Mouse (Mus musculus): ENCODE measurements around the gene Kcnj10. TPM values are rescaled to one million over a fixed set of nuclear protein-coding genes. Genes with fewer than 3 reads are reported as not detected.

The Kcnj10 gene
- polyA plus RNA-seq, 1 experiment from 2014 or later: 2.1 TPM

- H3K36me3 ChIP-seq (ENCODE audit: control insufficient read depth, insufficient read depth): no peaks in the 10 kb centered on the region
- no peaks in the 10 kb centered on the region for H3K9me3 ChIP-seq (ENCODE audit: control insufficient read depth, low read length)
- H3K27me3 ChIP-seq (replicated peaks; ENCODE audit: control insufficient read depth, insufficient read depth, low read length): no peaks in the 10 kb centered on the region
- no peak overlapping the region for H3K4me2 ChIP-seq (ENCODE audit: low read length)
- no peak overlapping the region for H3K4me3 ChIP-seq (replicated peaks; ENCODE audit: low read length)
- H3K9ac ChIP-seq (replicated peaks; ENCODE audit: low read depth, low read length): no peak overlapping the region
- WGBS: 7% methylated on average over 6 of the region's 6 CpGs
- peak; percentile 41; the same call in 1 of the 2 replicates for ATAC-seq
- no peaks in the 10 kb centered on the region for H3K4me1 ChIP-seq (replicated peaks; ENCODE audit: control insufficient read depth, insufficient read depth, low read length)
- no peak overlapping the region for H3K27ac ChIP-seq (ENCODE audit: low read length)
Measured at GRCm38 (mm10) chr1:172408996-172409395, 68.0 kb downstream of the Kcnj10 start.

- no peak for ATAC-seq
- Histone ChIP-seq H3K4me1 (replicated peaks; ENCODE audit: control insufficient read depth, insufficient read depth, low read length) (no peaks in the 10 kb centered on the region), H3K4me2 (ENCODE audit: low read length) (no peak overlapping the region), H3K9ac (replicated peaks; ENCODE audit: low read depth, low read length) (no peak overlapping the region), H3K27ac (ENCODE audit: low read length) (no peak overlapping the region), H3K9me3 (ENCODE audit: control insufficient read depth, low read length) (no peaks in the 10 kb centered on the region), H3K36me3 (ENCODE audit: control insufficient read depth, insufficient read depth) (no peaks in the 10 kb centered on the region), H3K27me3 (replicated peaks; ENCODE audit: control insufficient read depth, insufficient read depth, low read length) (no peaks in the 10 kb centered on the region), H3K4me3 (replicated peaks; ENCODE audit: low read length) (no peak overlapping the region)
- 7% methylated on average over 5 of the region's 5 CpGs for WGBS
Measured at GRCm38 (mm10) chr1:172409431-172409830, 68.4 kb downstream of the Kcnj10 start.

- H3K36me3 ChIP-seq (ENCODE audit: control insufficient read depth, insufficient read depth): no peaks in the 10 kb centered on the region
- H3K27ac ChIP-seq (ENCODE audit: low read length): no peak overlapping the region
- H3K4me1 ChIP-seq (replicated peaks; ENCODE audit: control insufficient read depth, insufficient read depth, low read length): no peaks in the 10 kb centered on the region
- no peak overlapping the region for H3K4me2 ChIP-seq (ENCODE audit: low read length)
- no peaks in the 10 kb centered on the region for H3K27me3 ChIP-seq (replicated peaks; ENCODE audit: control insufficient read depth, insufficient read depth, low read length)
- no peak for ATAC-seq
- no peak overlapping the region for H3K9ac ChIP-seq (replicated peaks; ENCODE audit: low read depth, low read length)
- 7% methylated on average over 4 of the region's 4 CpGs for WGBS
- no peaks in the 10 kb centered on the region for H3K9me3 ChIP-seq (ENCODE audit: control insufficient read depth, low read length)
- no peak overlapping the region for H3K4me3 ChIP-seq (replicated peaks; ENCODE audit: low read length)
Measured at GRCm38 (mm10) chr1:172410806-172411205, 69.8 kb downstream of the Kcnj10 start.

- Histone ChIP-seq H3K27me3 (replicated peaks; ENCODE audit: control insufficient read depth, insufficient read depth, low read length) (no peaks in the 10 kb centered on the region), H3K4me1 (replicated peaks; ENCODE audit: control insufficient read depth, insufficient read depth, low read length) (no peaks in the 10 kb centered on the region), H3K9ac (replicated peaks; ENCODE audit: low read depth, low read length) (no peak overlapping the region), H3K9me3 (ENCODE audit: control insufficient read depth, low read length) (no peaks in the 10 kb centered on the region), H3K4me3 (replicated peaks; ENCODE audit: low read length) (no peak overlapping the region), H3K4me2 (ENCODE audit: low read length) (no peak overlapping the region), H3K27ac (ENCODE audit: low read length) (no peak overlapping the region), H3K36me3 (ENCODE audit: control insufficient read depth, insufficient read depth) (no peaks in the 10 kb centered on the region)
- 2% methylated on average over 5 of the region's 5 CpGs for WGBS
- ATAC-seq: peak; percentile 88
Measured at GRCm38 (mm10) chr1:172412204-172412603, 71.2 kb downstream of the Kcnj10 start.

- Histone ChIP-seq H3K4me3 (replicated peaks; ENCODE audit: low read length) (no peak overlapping the region), H3K4me2 (ENCODE audit: low read length) (no peak overlapping the region), H3K27me3 (replicated peaks; ENCODE audit: control insufficient read depth, insufficient read depth, low read length) (no peaks in the 10 kb centered on the region), H3K27ac (ENCODE audit: low read length) (no peak overlapping the region), H3K36me3 (ENCODE audit: control insufficient read depth, insufficient read depth) (no peaks in the 10 kb centered on the region), H3K9me3 (ENCODE audit: control insufficient read depth, low read length) (no peaks in the 10 kb centered on the region), H3K9ac (replicated peaks; ENCODE audit: low read depth, low read length) (no peak overlapping the region), H3K4me1 (replicated peaks; ENCODE audit: control insufficient read depth, insufficient read depth, low read length) (no peaks in the 10 kb centered on the region)
- ATAC-seq: no peak
- 84% methylated on average over 4 of the region's 4 CpGs for WGBS
Measured at GRCm38 (mm10) chr1:172413491-172414230, 72.7 kb downstream of the Kcnj10 start.

- no peak for ATAC-seq
- Histone ChIP-seq H3K27ac (ENCODE audit: low read length) (no peak overlapping the region), H3K4me2 (ENCODE audit: low read length) (no peak overlapping the region), H3K27me3 (replicated peaks; ENCODE audit: control insufficient read depth, insufficient read depth, low read length) (no peaks in the 10 kb centered on the region), H3K4me1 (replicated peaks; ENCODE audit: control insufficient read depth, insufficient read depth, low read length) (no peaks in the 10 kb centered on the region), H3K36me3 (ENCODE audit: control insufficient read depth, insufficient read depth) (no peaks in the 10 kb centered on the region), H3K4me3 (replicated peaks; ENCODE audit: low read length) (no peak overlapping the region), H3K9ac (replicated peaks; ENCODE audit: low read depth, low read length) (no peak overlapping the region), H3K9me3 (ENCODE audit: control insufficient read depth, low read length) (no peaks in the 10 kb centered on the region)
- WGBS: 89% methylated on average over 6 of the region's 6 CpGs
Measured at GRCm38 (mm10) chr1:172414231-172414585, 73.2 kb downstream of the Kcnj10 start.

GRCm38 (mm10) chr1:172415061-172415460, 74.1 kb downstream of the Kcnj10 start:
- Histone ChIP-seq H3K9me3 (ENCODE audit: control insufficient read depth, low read length) (no peaks in the 10 kb centered on the region), H3K27me3 (replicated peaks; ENCODE audit: control insufficient read depth, insufficient read depth, low read length) (no peaks in the 10 kb centered on the region), H3K9ac (replicated peaks; ENCODE audit: low read depth, low read length) (no peak overlapping the region), H3K4me2 (ENCODE audit: low read length) (no peak overlapping the region), H3K27ac (ENCODE audit: low read length) (no peak overlapping the region), H3K4me1 (replicated peaks; ENCODE audit: control insufficient read depth, insufficient read depth, low read length) (no peaks in the 10 kb centered on the region), H3K36me3 (ENCODE audit: control insufficient read depth, insufficient read depth) (no peaks in the 10 kb centered on the region), H3K4me3 (replicated peaks; ENCODE audit: low read length) (no peak overlapping the region)
- WGBS: 87% methylated on average over 7 of the region's 7 CpGs
- ATAC-seq: no peak

GRCm38 (mm10) chr1:172418173-172418572, 77.2 kb downstream of the Kcnj10 start:
- 18% methylated on average over 6 of the region's 6 CpGs for WGBS
- no peak for ATAC-seq
- Histone ChIP-seq H3K27ac (ENCODE audit: low read length) (no peak overlapping the region), H3K36me3 (ENCODE audit: control insufficient read depth, insufficient read depth) (no peaks in the 10 kb centered on the region), H3K4me3 (replicated peaks; ENCODE audit: low read length) (no peak overlapping the region), H3K4me1 (replicated peaks; ENCODE audit: control insufficient read depth, insufficient read depth, low read length) (no peaks in the 10 kb centered on the region), H3K27me3 (replicated peaks; ENCODE audit: control insufficient read depth, insufficient read depth, low read length) (no peaks in the 10 kb centered on the region), H3K9ac (replicated peaks; ENCODE audit: low read depth, low read length) (no peak overlapping the region), H3K4me2 (ENCODE audit: low read length) (no peak overlapping the region), H3K9me3 (ENCODE audit: control insufficient read depth, low read length) (no peaks in the 10 kb centered on the region)

GRCm38 (mm10) chr1:172418642-172419041, 77.6 kb downstream of the Kcnj10 start:
- Histone ChIP-seq H3K27ac (ENCODE audit: low read length) (no peak overlapping the region), H3K4me1 (replicated peaks; ENCODE audit: control insufficient read depth, insufficient read depth, low read length) (no peaks in the 10 kb centered on the region), H3K36me3 (ENCODE audit: control insufficient read depth, insufficient read depth) (no peaks in the 10 kb centered on the region), H3K9me3 (ENCODE audit: control insufficient read depth, low read length) (no peaks in the 10 kb centered on the region), H3K4me2 (ENCODE audit: low read length) (no peak overlapping the region), H3K27me3 (replicated peaks; ENCODE audit: control insufficient read depth, insufficient read depth, low read length) (no peaks in the 10 kb centered on the region), H3K4me3 (replicated peaks; ENCODE audit: low read length) (no peak overlapping the region), H3K9ac (replicated peaks; ENCODE audit: low read depth, low read length) (no peak overlapping the region)
- 76% methylated on average over 3 of the region's 3 CpGs for WGBS
- no peak for ATAC-seq

- H3K9me3 ChIP-seq (ENCODE audit: control insufficient read depth, low read length): no peaks in the 10 kb centered on the region
- H3K4me3 ChIP-seq (replicated peaks; ENCODE audit: low read length): no peak overlapping the region
- H3K4me2 ChIP-seq (ENCODE audit: low read length): no peak overlapping the region
- 88% methylated on average over 6 of the region's 6 CpGs for WGBS
- H3K27ac ChIP-seq (ENCODE audit: low read length): no peak overlapping the region
- no peaks in the 10 kb centered on the region for H3K36me3 ChIP-seq (ENCODE audit: control insufficient read depth, insufficient read depth)
- no peak overlapping the region for H3K9ac ChIP-seq (replicated peaks; ENCODE audit: low read depth, low read length)
- no peak for ATAC-seq
- H3K4me1 ChIP-seq (replicated peaks; ENCODE audit: control insufficient read depth, insufficient read depth, low read length): no peaks in the 10 kb centered on the region
- no peaks in the 10 kb centered on the region for H3K27me3 ChIP-seq (replicated peaks; ENCODE audit: control insufficient read depth, insufficient read depth, low read length)
Measured at GRCm38 (mm10) chr1:172420181-172420580, 79.2 kb downstream of the Kcnj10 start.
